Mouse (Mus musculus): ENCODE results near the gene Cd200r2. TPM values are rescaled to one million over a fixed set of nuclear protein-coding genes. Genes with fewer than 3 reads are reported as not detected.

Cd200r2 gene
- not detected in 2 replicates for total RNA-seq (2021)
- long read RNA-seq = 0 reads

- DNase-seq = no peak
These were observed at the start of gene Cd200r2 for GRCm38 (mm10) chr16:44866797-44867196. TSS of gene Cd200r2 (plus strand) at chr16:44867097.

DNA sequence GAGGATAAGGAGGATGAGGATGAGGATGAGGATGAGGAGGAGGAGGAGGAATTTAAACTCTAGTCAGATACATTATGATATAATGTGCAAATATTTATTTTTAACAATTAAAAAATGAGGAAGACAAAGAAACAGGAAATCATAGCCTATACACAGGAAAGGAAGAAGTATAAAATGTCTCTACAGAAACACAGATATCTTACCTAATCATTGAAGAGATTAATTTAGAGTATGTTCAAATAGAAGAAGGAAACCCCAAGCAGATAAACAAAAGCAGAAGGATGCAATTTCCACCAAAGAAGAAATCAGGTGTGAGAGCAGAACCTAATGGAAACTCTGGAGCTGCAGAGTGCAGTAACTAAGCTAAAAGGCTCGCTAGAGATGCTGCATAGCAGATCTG, 48.9 kb upstream of the Cd200r2 start:
- no peak for DNase-seq

- no peak for DNase-seq
These were observed 46.4 kb upstream of the Cd200r2 start for GRCm38 (mm10) chr16:44820545-44820944.

DNA sequence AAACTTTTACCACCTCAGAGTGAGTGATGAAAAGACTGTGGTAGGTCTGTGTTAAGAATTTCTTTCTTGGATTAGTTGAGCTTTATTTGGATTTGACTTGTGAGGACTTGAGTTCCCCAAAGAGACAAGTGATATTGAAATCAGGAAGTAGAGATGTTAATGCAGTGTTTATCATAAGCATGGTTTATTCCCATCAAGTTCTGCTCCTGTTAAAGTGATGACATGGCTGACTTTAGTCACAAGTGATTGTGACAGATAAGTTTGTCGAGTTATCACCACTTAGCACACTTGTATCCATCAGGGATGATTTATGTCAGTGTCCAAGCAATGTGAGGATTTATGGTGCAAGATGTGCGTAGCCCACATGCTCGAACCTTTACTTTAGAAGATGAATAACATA, 34.6 kb upstream of the Cd200r2 start:
- DNase-seq = no peak

DNA sequence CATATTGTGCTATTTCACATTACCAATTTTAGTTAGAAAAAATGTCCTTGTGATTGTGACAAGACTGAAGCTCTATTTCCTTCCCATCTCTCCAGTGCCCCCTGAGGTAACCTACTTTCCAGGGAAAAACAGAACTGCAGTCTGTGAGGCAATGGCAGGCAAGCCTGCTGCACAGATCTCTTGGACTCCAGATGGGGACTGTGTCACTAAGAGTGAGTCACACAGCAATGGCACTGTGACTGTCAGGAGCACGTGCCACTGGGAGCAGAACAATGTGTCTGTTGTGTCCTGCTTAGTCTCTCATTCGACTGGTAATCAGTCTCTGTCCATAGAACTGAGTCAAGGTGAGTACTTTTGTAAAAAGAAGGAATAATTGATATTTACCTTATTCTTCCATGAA, 33.7 kb upstream of the Cd200r2 start:
- peak; percentile 23 for DNase-seq

GRCm38 (mm10) chr16:44875178-44875577, 8.3 kb downstream of the Cd200r2 start:
- no peak for DNase-seq

DNA sequence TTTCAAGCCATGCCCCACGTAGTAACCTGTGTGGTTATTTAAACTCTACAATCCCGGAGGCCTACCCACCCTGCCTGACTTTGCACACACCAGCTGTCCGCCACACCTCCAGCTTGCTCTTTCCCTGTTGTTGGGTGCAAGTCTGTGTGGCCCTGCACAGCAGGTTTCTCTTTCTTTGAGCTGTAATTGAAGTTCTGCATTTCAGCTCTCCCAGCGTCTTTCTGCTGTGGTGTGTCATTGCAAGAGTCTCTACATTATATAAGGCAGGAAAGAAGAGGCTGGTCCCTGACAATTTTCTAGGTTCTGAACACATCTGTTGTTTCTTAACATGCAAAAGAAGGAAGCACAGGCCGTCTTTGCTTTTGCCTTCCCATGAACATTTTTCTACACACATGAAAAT, 9.7 kb downstream of the Cd200r2 start:
- no peak for DNase-seq

DNA sequence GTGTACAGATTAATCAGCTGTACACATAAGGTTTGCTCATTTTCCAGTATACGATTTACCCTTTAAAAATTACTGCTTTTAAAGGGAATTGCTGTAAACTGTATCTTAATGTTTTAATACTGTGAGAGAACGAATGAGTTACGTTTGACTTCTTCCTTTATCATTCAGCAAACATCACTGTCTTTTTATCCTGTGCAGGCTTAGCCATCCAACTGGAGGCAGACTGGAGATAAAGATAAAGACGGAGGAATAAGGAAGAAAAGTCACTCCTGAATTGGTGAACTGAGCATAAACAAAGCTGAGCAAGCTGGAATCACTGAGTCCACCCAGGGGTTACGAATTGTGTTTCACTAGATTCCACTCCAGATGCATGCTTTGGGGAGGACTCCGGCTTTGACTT, 10.7 kb downstream of the Cd200r2 start:
- no peak for DNase-seq

- DNase-seq = no peak
These were observed 23.9 kb downstream of the Cd200r2 start for GRCm38 (mm10) chr16:44890814-44891213.

DNA sequence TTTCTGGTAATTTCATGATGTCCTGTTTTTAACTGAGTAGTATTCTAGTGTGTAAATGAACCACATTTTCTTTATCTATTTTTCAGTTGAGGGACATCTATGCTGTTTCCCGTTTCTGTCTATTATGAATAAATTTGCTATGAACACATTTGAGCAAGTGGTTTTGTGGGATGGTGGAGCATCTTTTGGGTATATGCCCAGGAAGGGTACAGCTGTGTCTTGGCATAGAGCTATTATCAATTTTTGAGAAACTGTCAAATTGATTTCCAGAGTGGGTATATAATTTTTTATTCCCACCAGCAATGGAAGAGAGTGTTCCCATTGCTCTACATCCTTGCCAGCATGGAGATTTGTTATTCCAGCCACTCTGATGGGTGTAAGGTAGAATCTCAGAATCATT, 65.1 kb downstream of the Cd200r2 start:
- DNase-seq = no peak

GRCm38 (mm10) chr16:44943468-44943867, 76.6 kb downstream of the Cd200r2 start, which contains the start of gene Cd200r3:
TSS of gene Cd200r3 (plus strand) at chr16:44943678.
- no peak for DNase-seq

DNA sequence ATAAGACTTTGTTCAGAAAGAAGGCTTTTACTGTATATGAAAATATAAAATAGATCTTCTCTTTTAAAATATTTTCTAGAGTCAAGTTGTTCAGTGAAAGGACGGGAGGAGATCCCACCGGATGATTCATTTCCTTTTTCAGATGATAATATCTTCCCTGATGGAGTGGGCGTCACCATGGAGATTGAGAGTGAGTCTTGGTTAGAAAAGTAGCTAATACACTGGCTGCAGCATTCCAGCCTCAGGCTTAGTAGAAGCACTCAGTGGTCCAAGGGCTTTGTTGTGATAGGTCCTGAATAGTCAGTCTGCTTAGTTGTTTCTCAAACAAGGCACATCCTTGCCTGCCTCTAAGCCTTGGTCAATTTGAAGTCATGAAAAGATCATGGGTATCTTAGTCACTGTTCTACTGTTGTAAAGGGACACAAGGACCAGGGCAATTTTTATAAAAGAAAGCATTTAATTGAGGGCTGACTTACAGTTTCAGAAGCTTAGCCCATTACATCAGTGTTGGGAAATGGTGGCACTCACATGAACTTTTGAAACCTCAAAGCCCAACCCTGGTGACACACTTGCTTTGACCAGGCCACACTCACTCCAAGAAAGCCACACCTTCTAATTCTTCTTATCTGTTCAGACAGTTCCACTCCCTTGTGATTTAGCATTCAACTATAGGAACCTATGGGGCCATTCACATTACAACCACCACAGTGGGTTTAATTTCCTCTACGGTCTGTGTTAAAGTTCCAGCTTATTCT, 84.6 kb downstream of the Cd200r2 start:
- no peak for DNase-seq

GRCm38 (mm10) chr16:44962296-44962695, 95.4 kb downstream of the Cd200r2 start:
- no peak for DNase-seq

- DNase-seq = no peak
These were observed 95.9 kb downstream of the Cd200r2 start for GRCm38 (mm10) chr16:44962777-44963176.

GRCm38 (mm10) chr16:44964526-44965374, 97.9 kb downstream of the Cd200r2 start:
- no peak for DNase-seq

DNA sequence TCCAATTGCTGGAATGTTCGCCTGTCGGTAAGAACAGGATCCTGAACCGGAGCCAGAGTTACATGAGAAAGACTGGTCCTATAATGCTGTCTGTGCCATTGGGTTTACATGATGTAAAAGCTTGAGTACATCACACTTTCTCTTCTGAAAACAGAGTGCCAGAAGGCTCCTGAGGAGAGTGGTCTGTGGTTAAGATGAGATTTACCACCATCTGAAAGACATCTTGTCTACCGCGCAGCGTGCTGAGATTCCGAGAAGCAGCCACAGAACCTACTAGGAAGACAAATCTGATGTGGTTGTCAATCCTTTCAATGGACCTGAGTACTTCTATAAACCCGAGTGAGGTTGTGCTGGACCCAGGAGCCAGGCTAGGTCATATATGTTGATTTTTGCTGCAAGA, 98.5 kb downstream of the Cd200r2 start:
- DNase-seq = no peak

Other genes with a start within 250 kb of the Cd200r2 start
- gene Nepro, start 142.8 kb upstream of the Cd200r2 start, total RNA-seq (2021) = 10.5 and 10.7 TPM in 2 replicates
- 19.8 and 24.2 TPM in 2 replicates for gene Gtpbp8, start 120.7 kb upstream of the Cd200r2 start, total RNA-seq (2021)
- gene Cd200r1, start 101.4 kb upstream of the Cd200r2 start, total RNA-seq (2021) = not detected in 2 replicates
- not detected in 2 replicates for gene Cd200r4, start 55.4 kb upstream of the Cd200r2 start, total RNA-seq (2021)
- gene Cd200r3, start 76.6 kb downstream of the Cd200r2 start, total RNA-seq (2021) = not detected in 2 replicates
- 18.3 and 19.0 TPM in 2 replicates for gene Ccdc80, start 226.3 kb downstream of the Cd200r2 start, total RNA-seq (2021)

All from adrenal gland, postnatal 25 days (tissue).